Mouse (Mus musculus): ENCODE measurements around the gene Rin2. TPM values are rescaled to one million over a fixed set of nuclear protein-coding genes. Genes with fewer than 3 reads are reported as not detected.

The Rin2 gene
- total and polyA plus RNA-seq, 3 experiments = 0.05 to 0.10 (median 0.08) TPM

DNA sequence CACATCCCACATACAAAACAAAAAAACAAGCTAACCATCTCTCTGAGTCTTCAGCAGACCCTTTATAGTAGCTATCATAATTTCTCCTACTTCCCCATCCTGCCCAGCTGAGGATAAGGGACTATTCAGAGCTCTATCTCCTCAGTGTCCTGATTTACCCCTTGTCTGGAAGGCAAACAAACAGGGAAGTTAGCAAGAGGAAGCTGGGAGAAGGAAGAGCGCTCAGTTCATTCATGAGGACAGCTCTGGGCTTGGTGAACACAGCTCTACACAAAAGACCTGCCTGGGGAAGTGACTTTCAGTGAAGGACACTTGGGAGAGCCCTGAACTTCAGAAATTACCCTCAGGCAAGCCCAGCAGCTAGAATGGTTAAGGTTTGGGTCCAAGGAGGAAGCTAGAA lies 137.8 kb downstream of the Rin2 start:
- peaks cover 0 to 4% of the 10 kb centered on the region in 2 experiments; a peak in 1 of 4 replicates for H3K4me1 ChIP-seq (ENCODE audit: control insufficient read depth in 1 of 2, insufficient read depth in 2 of 2)
- H3K4me2 ChIP-seq (ENCODE audit: insufficient read depth, low read depth, poor library complexity, severe bottlenecking) = no peak overlapping the region
- in situ Hi-C loops (cut with MboI; ENCODE audit: low pct_ligation_motif_present, low pct_unique_long_range_greater_than_20kb, low sequenced_read_pairs) = no loop called here
- dilution Hi-C loops (cut with MboI; ENCODE audit: extremely low pct_ligation_motif_present, extremely low pct_unique_long_range_greater_than_20kb, low sequenced_read_pairs) = no loop called here
- no peaks in the 10 kb centered on the region for H3K27me3 ChIP-seq (replicated peaks)
- TF ChIP-seq TBP (conservative IDR thresholded peaks at IDR 0.05; ENCODE audit: low read depth, low read length) = no peak
- DNase-seq (ENCODE audit: extremely low read depth) = no peak
- H3K36me3 ChIP-seq (replicated peaks in 1 of 2; ENCODE audit: control insufficient read depth in 1 of 2, insufficient read depth in 1 of 2, low read length in 1 of 2) = no peaks in the 10 kb centered on the region
- no peak overlapping the region for H3K9ac ChIP-seq (ENCODE audit: insufficient read depth, low read depth)
- H3K27ac ChIP-seq (ENCODE audit: insufficient read depth, low read depth) = no peak overlapping the region
- H3K79me2 ChIP-seq (replicated peaks; ENCODE audit: control insufficient read depth, extremely low read depth, insufficient read depth, poor library complexity, severe bottlenecking) = no peaks in the 10 kb centered on the region
- no peaks in the 10 kb centered on the region for H3K9me3 ChIP-seq (replicated peaks; ENCODE audit: low read length)
- no peak overlapping the region for H3K4me3 ChIP-seq (replicated peaks in 1 of 3; ENCODE audit: low read depth in 2 of 3, low read length in 2 of 3, poor library complexity in 1 of 3)

DNA sequence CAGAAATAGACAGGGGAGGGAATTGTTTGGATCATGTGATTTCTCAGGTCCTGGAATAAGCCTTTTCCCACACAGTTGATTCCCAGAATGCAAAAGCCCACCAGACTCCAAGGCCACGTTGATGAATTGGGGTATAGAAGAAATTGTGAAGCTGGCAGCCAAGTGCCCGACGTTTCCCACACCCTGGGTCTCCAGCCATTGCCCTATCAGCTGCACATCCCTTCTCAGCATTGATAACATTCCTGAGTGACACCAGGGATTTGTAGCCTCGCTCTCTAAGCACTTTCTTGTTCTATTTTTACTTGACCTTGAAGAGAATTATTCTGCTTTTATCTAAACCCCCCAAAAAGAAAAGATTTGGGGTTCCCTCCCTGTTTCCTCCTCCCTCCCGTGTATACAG lies 142.2 kb downstream of the Rin2 start:
- Histone ChIP-seq H3K4me3 (replicated peaks in 1 of 3; ENCODE audit: low read depth in 2 of 3, low read length in 2 of 3, poor library complexity in 1 of 3) (no peak overlapping the region), H3K27me3 (replicated peaks) (no peaks in the 10 kb centered on the region), H3K4me1 (ENCODE audit: control insufficient read depth in 1 of 2, insufficient read depth in 2 of 2) (peaks cover 0 to 4% of the 10 kb centered on the region in 2 experiments; a peak in 1 of 4 replicates), H3K9me3 (replicated peaks; ENCODE audit: low read length) (no peaks in the 10 kb centered on the region), H3K9ac (ENCODE audit: insufficient read depth, low read depth) (no peak overlapping the region), H3K79me2 (replicated peaks; ENCODE audit: control insufficient read depth, extremely low read depth, insufficient read depth, poor library complexity, severe bottlenecking) (no peaks in the 10 kb centered on the region), H3K4me2 (ENCODE audit: insufficient read depth, low read depth, poor library complexity, severe bottlenecking) (no peak overlapping the region), H3K27ac (ENCODE audit: insufficient read depth, low read depth) (no peak overlapping the region), H3K36me3 (replicated peaks in 1 of 2; ENCODE audit: control insufficient read depth in 1 of 2, insufficient read depth in 1 of 2, low read length in 1 of 2) (no peaks in the 10 kb centered on the region)
- in situ Hi-C loops (cut with MboI; ENCODE audit: low pct_ligation_motif_present, low pct_unique_long_range_greater_than_20kb, low sequenced_read_pairs) (no loop called here), dilution Hi-C loops (cut with MboI; ENCODE audit: extremely low pct_ligation_motif_present, extremely low pct_unique_long_range_greater_than_20kb, low sequenced_read_pairs) (no loop called here)
- no peak for DNase-seq (ENCODE audit: extremely low read depth)
- TF ChIP-seq MEF2A (IDR thresholded peaks at IDR 0.05; ENCODE audit: borderline replicate concordance, low read depth, low read length) (no peak), MAFK (IDR thresholded peaks at IDR 0.05; ENCODE audit: insufficient replicate concordance, low read length) (no peak), IRF4 (IDR thresholded peaks at IDR 0.05; ENCODE audit: low read depth, low read length) (no peak), TBP (conservative IDR thresholded peaks at IDR 0.05; ENCODE audit: low read depth, low read length) (no peak), BHLHE40 (IDR thresholded peaks at IDR 0.05; ENCODE audit: low read depth, low read length) (no peak), ELF1 (IDR thresholded peaks at IDR 0.05; ENCODE audit: low read depth, low read length) (no peak), MAZ (IDR thresholded peaks at IDR 0.05; ENCODE audit: low read depth, low read length) (no peak), MYC (IDR thresholded peaks at IDR 0.05; ENCODE audit: low read depth, low read length) (no peak), ZNF384 (IDR thresholded peaks at IDR 0.05; ENCODE audit: low read depth, low read length) (no peak), SMC3 (IDR thresholded peaks at IDR 0.05; ENCODE audit: low read depth, low read length) (no peak), PAX5 (IDR thresholded peaks at IDR 0.05; ENCODE audit: low read length) (no peak), SIN3A (IDR thresholded peaks at IDR 0.05; ENCODE audit: low read length) (no peak), CTCF (conservative IDR thresholded peaks at IDR 0.05 in 1 of 2, IDR thresholded peaks at IDR 0.05 in 1 of 2; ENCODE audit: low read depth in 2 of 2, low read length in 2 of 2) (no peak), RAD21 (IDR thresholded peaks at IDR 0.05; ENCODE audit: low read depth, low read length) (no peak), JUND (conservative IDR thresholded peaks at IDR 0.05; ENCODE audit: low read depth, low read length) (no peak), NELFE (IDR thresholded peaks at IDR 0.05; ENCODE audit: low read depth, low read length) (no peak), MAX (IDR thresholded peaks at IDR 0.05; ENCODE audit: low read length) (no peak)
